Mouse (Mus musculus): Measurements from ENCODE around the gene Col6a6. TPM values are rescaled to one million over a fixed set of nuclear protein-coding genes. Genes with fewer than 3 reads are reported as not detected.

The Col6a6 gene
- total RNA-seq, 1 experiment, result 0.58 TPM

DNA sequence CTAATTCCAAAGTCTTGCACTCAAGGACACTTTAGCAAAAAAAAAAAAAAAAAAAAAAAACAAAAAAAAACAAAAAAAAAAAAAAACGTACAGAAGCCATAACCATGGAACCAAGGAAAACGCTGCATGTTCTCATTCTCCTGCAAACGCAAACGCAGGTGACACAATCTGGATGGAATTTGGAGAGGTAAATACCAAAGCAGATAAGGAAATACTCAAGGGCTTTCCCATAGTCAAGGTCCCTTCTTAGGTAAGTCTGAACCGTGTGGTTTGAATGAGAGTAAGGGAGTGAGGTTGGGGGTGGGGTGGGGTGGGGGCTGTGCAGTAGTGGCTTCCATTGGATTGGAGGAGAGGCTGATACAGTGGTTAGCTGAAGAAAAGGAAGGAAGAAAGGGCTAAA is 63.8 kb downstream of the Col6a6 start:
- no peaks in the 10 kb centered on the region for H3K36me3 ChIP-seq (ENCODE audit: control insufficient read depth, insufficient read depth, low read length, poor library complexity, severe bottlenecking)
- H3K9ac ChIP-seq (ENCODE audit: insufficient read depth, low read depth, low read length, poor library complexity, severe bottlenecking), result no peak overlapping the region
- no peaks in the 10 kb centered on the region for H3K9me3 ChIP-seq (ENCODE audit: control insufficient read depth, insufficient read depth, low read depth, low read length)
- H3K27ac ChIP-seq (ENCODE audit: insufficient read depth, low read depth, low read length, poor library complexity, severe bottlenecking), result no peak overlapping the region
- H3K4me1 ChIP-seq (ENCODE audit: control insufficient read depth in 2 of 2, insufficient read depth in 2 of 2, low read length in 2 of 2, poor library complexity in 1 of 2), result no peaks in the 10 kb centered on the region
- in situ Hi-C loops (cut with MboI; ENCODE audit: low sequenced_read_pairs in 2 of 2, unreplicated experiment in 2 of 2), result no loop called here
- DNase-seq (ENCODE audit: low read depth, low spot score), result no peak
- TF ChIP-seq ZNF384 (IDR thresholded peaks at IDR 0.05; ENCODE audit: low read depth, low read length), result peak; percentile 54; the same call in 1 of the 2 replicates
- TF ChIP-seq CHD2 (IDR thresholded peaks at IDR 0.05; ENCODE audit: low read depth, low read length), result no peak
- no peak overlapping the region for H3K4me3 ChIP-seq (ENCODE audit: insufficient read depth in 1 of 2, low read depth in 1 of 2, low read length in 2 of 2, poor library complexity in 1 of 2, severe bottlenecking in 1 of 2)

DNA sequence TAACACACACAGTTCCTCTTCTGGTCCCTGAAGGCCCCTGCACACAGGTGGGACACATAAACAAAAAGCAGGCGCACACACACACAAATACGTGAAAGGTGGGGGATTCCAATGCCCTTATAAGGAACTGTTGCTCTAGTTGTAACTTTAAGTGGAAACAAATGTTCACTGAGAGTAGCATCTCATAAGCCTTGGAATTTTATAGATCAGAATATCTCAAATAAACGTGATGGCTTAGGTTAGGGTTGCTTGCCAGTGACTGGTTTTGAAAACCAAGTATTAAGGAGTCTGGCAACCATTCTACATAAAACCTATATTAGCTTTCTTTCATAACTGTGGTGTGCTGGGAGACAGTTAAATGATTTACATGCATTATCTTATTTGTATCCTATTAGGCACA is 64.3 kb downstream of the Col6a6 start:
- H3K9ac ChIP-seq (ENCODE audit: insufficient read depth, low read depth, low read length, poor library complexity, severe bottlenecking), result no peak overlapping the region
- no peak overlapping the region for H3K4me3 ChIP-seq (ENCODE audit: insufficient read depth in 1 of 2, low read depth in 1 of 2, low read length in 2 of 2, poor library complexity in 1 of 2, severe bottlenecking in 1 of 2)
- in situ Hi-C loops (cut with MboI; ENCODE audit: low sequenced_read_pairs in 2 of 2, unreplicated experiment in 2 of 2), result no loop called here
- TF ChIP-seq MAFK (IDR thresholded peaks at IDR 0.05; ENCODE audit: insufficient read depth, low read depth, low read length) (no peak), HCFC1 (IDR thresholded peaks at IDR 0.05; ENCODE audit: borderline replicate concordance, insufficient read depth, low read length) (no peak)
- H3K27ac ChIP-seq (ENCODE audit: insufficient read depth, low read depth, low read length, poor library complexity, severe bottlenecking), result no peak overlapping the region
- H3K9me3 ChIP-seq (ENCODE audit: control insufficient read depth, insufficient read depth, low read depth, low read length), result no peaks in the 10 kb centered on the region
- H3K36me3 ChIP-seq (ENCODE audit: control insufficient read depth, insufficient read depth, low read length, poor library complexity, severe bottlenecking), result no peaks in the 10 kb centered on the region
- no peaks in the 10 kb centered on the region for H3K4me1 ChIP-seq (ENCODE audit: control insufficient read depth in 2 of 2, insufficient read depth in 2 of 2, low read length in 2 of 2, poor library complexity in 1 of 2)
- no peak for DNase-seq (ENCODE audit: low read depth, low spot score)

DNA sequence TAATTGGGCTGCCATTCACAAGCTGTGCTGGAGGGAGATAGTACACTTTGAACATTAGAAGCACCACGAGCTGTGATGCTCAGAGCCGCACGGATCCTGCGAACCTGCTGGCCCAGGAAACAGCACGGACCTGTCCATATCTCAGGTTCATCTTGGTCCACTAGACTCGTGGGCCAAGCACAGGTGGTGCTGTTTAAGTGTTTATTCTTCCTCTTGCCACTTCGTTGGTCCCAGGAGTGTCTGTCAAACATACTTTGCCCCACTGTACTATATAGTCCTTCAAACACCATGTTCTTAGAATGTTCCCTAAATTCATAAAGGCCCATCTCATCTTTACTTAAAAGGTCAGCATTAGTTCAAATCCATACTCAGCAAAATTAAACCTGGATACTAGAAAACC is 65.7 kb downstream of the Col6a6 start:
- in situ Hi-C loops (cut with MboI; ENCODE audit: low sequenced_read_pairs in 2 of 2, unreplicated experiment in 2 of 2), result no loop called here
- TF ChIP-seq ZNF384 (IDR thresholded peaks at IDR 0.05; ENCODE audit: low read depth, low read length) (no peak), HCFC1 (IDR thresholded peaks at IDR 0.05; ENCODE audit: borderline replicate concordance, insufficient read depth, low read length) (no peak), MAFK (IDR thresholded peaks at IDR 0.05; ENCODE audit: insufficient read depth, low read depth, low read length) (no peak), ZC3H11A (IDR thresholded peaks at IDR 0.05; ENCODE audit: borderline replicate concordance, low read depth, low read length) (no peak), CHD2 (IDR thresholded peaks at IDR 0.05; ENCODE audit: low read depth, low read length) (no peak)
- no peaks in the 10 kb centered on the region for H3K36me3 ChIP-seq (ENCODE audit: control insufficient read depth, insufficient read depth, low read length, poor library complexity, severe bottlenecking)

GRCm38 (mm10) chr9:105758861-105759260 is 69.1 kb downstream of the Col6a6 start:
- H3K9ac ChIP-seq (ENCODE audit: insufficient read depth, low read depth, low read length, poor library complexity, severe bottlenecking), result no peak overlapping the region
- in situ Hi-C loops (cut with MboI; ENCODE audit: low sequenced_read_pairs in 2 of 2, unreplicated experiment in 2 of 2), result no loop called here
- no peaks in the 10 kb centered on the region for H3K9me3 ChIP-seq (ENCODE audit: control insufficient read depth, insufficient read depth, low read depth, low read length)
- no peak overlapping the region for H3K27ac ChIP-seq (ENCODE audit: insufficient read depth, low read depth, low read length, poor library complexity, severe bottlenecking)
- H3K36me3 ChIP-seq (ENCODE audit: control insufficient read depth, insufficient read depth, low read length, poor library complexity, severe bottlenecking), result no peaks in the 10 kb centered on the region
- H3K4me3 ChIP-seq (ENCODE audit: insufficient read depth in 1 of 2, low read depth in 1 of 2, low read length in 2 of 2, poor library complexity in 1 of 2, severe bottlenecking in 1 of 2), result no peak overlapping the region
- TF ChIP-seq CHD2 (IDR thresholded peaks at IDR 0.05; ENCODE audit: low read depth, low read length) (no peak), ZNF384 (IDR thresholded peaks at IDR 0.05; ENCODE audit: low read depth, low read length) (no peak), ZC3H11A (IDR thresholded peaks at IDR 0.05; ENCODE audit: borderline replicate concordance, low read depth, low read length) (no peak), MAFK (IDR thresholded peaks at IDR 0.05; ENCODE audit: insufficient read depth, low read depth, low read length) (no peak), HCFC1 (IDR thresholded peaks at IDR 0.05; ENCODE audit: borderline replicate concordance, insufficient read depth, low read length) (no peak)
- DNase-seq (ENCODE audit: low read depth, low spot score), result no peak
- no peaks in the 10 kb centered on the region for H3K4me1 ChIP-seq (ENCODE audit: control insufficient read depth in 2 of 2, insufficient read depth in 2 of 2, low read length in 2 of 2, poor library complexity in 1 of 2)

More for the DNA sequence above, 65.7 kb downstream of the Col6a6 start:
- no peak overlapping the region for H3K27ac ChIP-seq (ENCODE audit: insufficient read depth, low read depth, low read length, poor library complexity, severe bottlenecking)
- H3K4me3 ChIP-seq (ENCODE audit: insufficient read depth in 1 of 2, low read depth in 1 of 2, low read length in 2 of 2, poor library complexity in 1 of 2, severe bottlenecking in 1 of 2), result no peak overlapping the region
- no peaks in the 10 kb centered on the region for H3K4me1 ChIP-seq (ENCODE audit: control insufficient read depth in 2 of 2, insufficient read depth in 2 of 2, low read length in 2 of 2, poor library complexity in 1 of 2)
- H3K9me3 ChIP-seq (ENCODE audit: control insufficient read depth, insufficient read depth, low read depth, low read length), result no peaks in the 10 kb centered on the region
- no peak overlapping the region for H3K9ac ChIP-seq (ENCODE audit: insufficient read depth, low read depth, low read length, poor library complexity, severe bottlenecking)
- no peak for DNase-seq (ENCODE audit: low read depth, low spot score)

GRCm38 (mm10) chr9:105758173-105758765 is 69.7 kb downstream of the Col6a6 start:
- Histone ChIP-seq H3K4me1 (ENCODE audit: control insufficient read depth in 2 of 2, insufficient read depth in 2 of 2, low read length in 2 of 2, poor library complexity in 1 of 2) (no peaks in the 10 kb centered on the region), H3K9ac (ENCODE audit: insufficient read depth, low read depth, low read length, poor library complexity, severe bottlenecking) (no peak overlapping the region), H3K27ac (ENCODE audit: insufficient read depth, low read depth, low read length, poor library complexity, severe bottlenecking) (no peak overlapping the region), H3K36me3 (ENCODE audit: control insufficient read depth, insufficient read depth, low read length, poor library complexity, severe bottlenecking) (no peaks in the 10 kb centered on the region), H3K4me3 (ENCODE audit: insufficient read depth in 1 of 2, low read depth in 1 of 2, low read length in 2 of 2, poor library complexity in 1 of 2, severe bottlenecking in 1 of 2) (no peak overlapping the region), H3K9me3 (ENCODE audit: control insufficient read depth, insufficient read depth, low read depth, low read length) (no peaks in the 10 kb centered on the region)
- no peak for DNase-seq (ENCODE audit: low read depth, low spot score)
- in situ Hi-C loops (cut with MboI; ENCODE audit: low sequenced_read_pairs in 2 of 2, unreplicated experiment in 2 of 2), result no loop called here
- TF ChIP-seq MAFK (IDR thresholded peaks at IDR 0.05; ENCODE audit: insufficient read depth, low read depth, low read length) (no peak), ZNF384 (IDR thresholded peaks at IDR 0.05; ENCODE audit: low read depth, low read length) (no peak), CHD2 (IDR thresholded peaks at IDR 0.05; ENCODE audit: low read depth, low read length) (no peak), HCFC1 (IDR thresholded peaks at IDR 0.05; ENCODE audit: borderline replicate concordance, insufficient read depth, low read length) (no peak), ZC3H11A (IDR thresholded peaks at IDR 0.05; ENCODE audit: borderline replicate concordance, low read depth, low read length) (no peak)
